Mouse (Mus musculus) neural tube, embryonic 10.5 days (tissue): Measurements from ENCODE around the gene Lrp2.
"Not testable (repeated sequence)": the region's sequence is repeated elsewhere in the genome, so short reads cannot be mapped to it uniquely, and the experiment has no call there.

ENCODE experiments used
- DNase-seq: peaks from one replicate; pipeline ENCODE4 v3.0.0-alpha.2; 2017; ENCODE audit warnings: low spot score; ENCODE audit errors: extremely low spot score

The Lrp2 gene

DNA sequence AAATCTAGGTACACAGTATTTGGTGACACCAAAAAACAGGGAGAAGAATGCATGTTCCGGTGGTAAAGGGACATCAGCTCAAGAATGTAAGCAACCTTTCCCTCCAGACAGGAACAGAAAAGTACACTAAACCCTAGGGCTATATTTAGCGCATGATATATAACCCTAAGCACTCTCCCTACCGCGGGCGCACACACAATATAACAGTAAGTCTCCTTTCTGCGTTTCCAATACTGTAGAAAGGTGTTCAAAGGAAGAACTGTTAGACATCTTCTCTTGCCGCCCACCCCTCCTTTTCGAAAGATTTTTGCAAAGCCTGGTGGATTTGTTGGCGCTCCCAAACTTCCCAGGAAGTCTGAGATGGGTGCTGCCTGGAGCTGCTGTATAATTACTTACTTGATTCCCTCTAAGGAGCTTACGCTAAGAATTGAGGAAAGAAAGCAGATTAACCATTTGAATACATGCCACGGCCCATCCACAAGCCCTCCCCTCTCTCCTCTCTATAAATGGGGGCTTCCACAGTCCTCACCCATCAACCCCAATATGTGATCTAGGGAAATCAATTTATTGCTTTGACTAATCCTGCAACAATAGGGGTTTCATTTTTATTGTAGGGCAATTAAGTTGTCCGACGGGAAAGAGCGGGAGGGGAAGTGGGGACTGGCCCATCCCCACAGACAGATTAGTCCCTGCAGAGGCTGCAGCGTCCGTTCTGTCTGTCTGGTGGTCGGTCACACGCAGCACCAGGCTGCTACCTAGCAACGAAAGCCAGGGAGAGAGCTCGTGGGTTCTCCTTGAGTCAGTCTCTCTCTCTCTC, 1.5 kb downstream of the Lrp2 start:
- DNase-seq, result peak; percentile 41

DNA sequence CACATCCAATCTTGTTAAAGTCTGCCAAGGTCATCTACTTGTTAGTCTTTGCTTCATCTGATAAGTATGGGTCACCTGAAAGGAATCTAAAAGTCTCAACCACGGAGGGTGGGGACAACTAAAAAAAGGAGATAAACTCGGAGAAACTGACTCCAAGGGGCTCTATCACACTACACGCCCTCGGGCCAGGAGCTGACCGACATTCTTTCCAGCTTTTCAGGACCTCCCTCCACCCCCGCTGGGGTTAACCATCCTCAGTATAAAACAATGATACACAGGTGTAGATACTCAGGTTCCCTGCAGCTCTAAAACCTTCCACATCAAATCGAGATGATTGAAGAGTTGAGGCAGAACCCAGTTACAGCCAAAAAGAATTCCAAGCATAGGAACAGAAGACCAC, 3.0 kb downstream of the Lrp2 start:
- DNase-seq, result no peak

DNA sequence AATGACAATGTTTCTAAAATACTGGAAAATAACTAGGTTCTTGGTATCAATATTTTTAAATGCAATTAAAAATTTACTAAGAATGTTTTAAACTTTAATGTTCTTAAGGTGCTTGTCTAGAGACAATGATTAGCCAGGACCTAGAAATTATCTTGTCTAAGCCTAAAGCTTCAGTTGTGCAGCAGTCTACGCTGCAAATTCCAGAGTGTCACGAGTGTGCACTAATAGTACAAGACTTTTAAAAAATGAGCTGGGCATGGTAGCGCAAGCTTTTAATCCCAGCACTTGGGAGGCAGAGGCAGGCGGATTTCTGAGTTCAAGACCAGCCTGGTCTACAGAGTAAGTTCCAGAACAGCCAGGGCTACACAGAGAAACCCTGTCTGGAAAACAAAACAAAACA, 3.8 kb downstream of the Lrp2 start:
- not testable (repeated sequence) for DNase-seq

DNA sequence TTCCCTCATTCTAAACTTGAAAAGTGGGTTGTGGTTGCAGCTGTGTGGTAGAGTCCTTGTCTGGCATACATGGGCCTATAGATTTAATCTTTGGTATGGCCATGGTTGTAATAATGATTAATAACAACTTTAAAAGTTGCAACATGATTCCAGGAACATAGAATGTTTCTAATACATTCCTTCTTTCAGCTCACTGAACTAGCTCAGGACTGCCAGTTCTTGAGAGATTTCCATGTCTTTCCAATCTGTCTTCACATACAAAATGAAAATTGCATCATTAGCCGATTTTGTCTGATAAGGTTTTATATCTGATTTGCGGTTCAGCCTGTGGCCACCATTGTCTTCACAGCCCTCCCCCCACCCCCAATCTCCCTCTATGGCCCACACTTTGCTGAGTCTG, 5.8 kb downstream of the Lrp2 start:
- no peak for DNase-seq

DNA sequence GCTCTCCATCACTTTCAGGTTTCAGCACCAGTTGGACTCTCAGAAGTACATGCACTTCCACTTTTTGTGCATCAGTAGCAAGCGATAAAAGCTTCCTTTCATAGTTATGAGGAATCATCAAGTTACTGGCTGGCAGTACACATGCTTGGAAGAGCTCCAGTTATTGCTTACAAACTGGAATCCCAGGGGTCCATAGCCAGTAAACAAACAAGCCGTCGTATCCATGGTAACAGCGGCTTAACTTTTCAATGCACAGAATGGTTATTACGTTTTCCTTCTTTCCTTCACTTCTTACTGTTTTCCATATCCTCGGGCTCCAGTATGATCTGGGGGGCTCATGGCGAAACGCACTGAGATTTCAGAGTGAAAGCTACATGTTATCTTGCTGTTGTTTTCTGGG, 7.7 kb downstream of the Lrp2 start:
- no peak for DNase-seq

DNA sequence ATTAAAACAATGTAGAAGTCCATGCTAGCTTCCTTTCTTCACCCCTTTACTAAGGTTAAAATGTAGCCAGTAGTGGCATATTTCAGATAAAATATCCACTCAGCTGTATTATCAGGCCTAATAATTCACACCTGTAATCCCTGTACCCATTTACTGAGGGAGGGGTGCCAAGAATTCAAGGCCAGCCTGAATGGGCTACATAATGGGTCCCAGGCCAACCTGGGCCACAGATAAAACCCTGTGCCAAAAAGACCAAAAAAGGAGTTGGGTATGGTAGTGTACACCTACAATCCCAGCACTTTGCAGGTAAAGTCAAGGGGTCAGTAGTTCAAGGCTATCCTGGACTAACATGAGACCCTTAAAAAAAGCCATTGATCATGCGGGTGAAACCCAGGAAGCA, 9.3 kb downstream of the Lrp2 start:
- DNase-seq, result no peak

DNA sequence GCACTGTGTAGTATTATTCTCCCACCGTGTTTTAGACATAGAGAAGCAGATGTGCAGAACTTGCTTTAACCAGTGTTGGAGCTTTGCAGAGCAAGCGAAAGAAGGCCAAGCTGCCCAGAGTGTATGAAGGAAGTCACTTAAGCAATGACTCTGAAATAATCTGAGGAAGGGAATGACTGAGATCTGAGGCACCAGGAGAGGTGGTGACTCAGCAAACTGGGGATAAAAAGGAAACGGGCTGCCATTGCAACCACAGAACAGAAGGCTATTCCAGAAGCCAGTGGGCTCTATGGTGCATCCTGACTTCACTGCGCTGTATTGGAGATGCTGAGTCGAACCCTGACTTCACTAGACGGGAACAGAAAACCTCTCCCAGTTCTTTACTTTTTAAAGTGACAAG, 10.9 kb downstream of the Lrp2 start:
- DNase-seq, result no peak

DNA sequence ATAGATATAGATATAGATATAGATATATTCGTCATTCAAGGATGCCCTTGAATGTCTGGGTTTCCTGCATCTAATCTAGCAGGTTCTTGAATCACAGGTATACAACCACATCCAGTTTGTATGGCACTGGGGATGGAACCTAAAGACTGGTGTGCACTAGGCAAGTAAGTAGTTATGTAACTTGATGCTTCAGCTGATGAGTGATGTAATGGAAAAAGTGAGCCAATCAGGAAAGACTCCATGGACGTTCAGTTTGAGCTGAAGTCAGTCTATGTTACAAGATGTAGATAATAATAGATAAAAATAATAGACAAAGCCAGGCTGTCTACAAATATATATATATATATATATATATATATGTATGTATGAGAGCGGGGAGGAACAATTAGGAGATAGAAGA, 11.6 kb downstream of the Lrp2 start:
- DNase-seq, result no peak

DNA sequence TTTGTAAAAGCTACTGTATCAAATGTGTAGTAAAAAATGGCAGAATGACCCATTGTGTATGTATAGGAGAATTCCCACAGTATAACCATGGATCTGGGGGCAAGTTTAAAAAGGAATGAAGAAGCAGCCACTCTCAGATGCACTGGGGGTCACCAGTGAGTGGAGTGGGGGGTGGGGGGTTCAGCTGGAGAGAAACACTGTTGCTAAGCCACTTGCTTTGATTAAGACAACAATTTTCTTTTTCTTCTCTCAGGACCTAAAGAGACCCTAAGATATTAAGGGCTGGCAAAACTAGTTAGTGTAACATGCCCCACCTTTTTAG, 12.2 kb downstream of the Lrp2 start:
- no peak for DNase-seq

DNA sequence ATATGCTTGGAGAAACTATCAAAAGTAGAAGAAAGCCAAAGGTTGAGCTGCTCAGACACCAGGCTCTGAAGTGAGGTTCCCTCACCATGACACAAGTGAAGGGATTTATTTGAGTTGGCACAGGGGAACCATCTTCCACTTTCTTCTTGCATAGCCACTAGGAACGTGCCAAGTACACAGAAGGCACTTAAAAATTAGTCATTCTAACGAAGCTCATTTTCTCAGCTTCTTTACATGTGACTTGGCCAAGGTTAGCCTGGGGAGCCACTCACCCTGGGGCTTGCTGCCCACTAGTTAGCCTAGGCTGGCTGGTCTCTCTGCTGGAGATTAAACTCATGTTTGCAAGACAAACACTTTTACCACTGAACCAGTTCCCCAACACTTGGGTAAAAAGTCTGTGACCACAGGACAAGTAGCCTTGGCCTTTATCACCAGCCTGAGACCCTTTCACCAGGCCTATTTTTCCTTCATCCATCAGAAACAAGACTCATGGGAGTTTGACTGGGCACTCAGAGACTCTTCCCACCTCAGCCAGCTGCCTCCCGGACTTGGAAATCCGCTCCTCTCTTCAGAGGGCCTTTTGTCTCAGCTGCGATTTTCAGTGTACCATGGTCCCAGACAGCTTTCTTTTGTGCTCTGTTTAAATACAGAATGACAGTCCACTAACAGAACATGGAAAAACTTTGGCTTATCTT, 12.7 kb downstream of the Lrp2 start:
- DNase-seq, result no peak

DNA sequence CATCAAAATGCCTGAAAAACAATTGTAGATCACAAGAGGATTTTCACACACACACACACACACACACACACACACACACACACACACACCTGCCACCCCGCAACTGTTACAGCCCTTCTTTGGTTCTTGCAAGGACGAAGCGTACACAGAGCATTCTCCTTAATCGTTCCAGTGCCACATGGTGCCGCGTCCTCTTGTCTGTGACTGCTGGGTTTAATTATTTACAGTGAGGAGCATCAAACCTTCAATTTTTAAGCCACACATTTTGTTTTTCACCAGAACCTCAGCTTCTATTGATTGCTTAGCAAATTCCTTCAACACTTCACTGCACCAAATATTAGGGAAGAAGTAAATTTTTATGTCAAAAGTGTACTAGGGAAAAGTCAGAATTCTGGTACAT, 15.3 kb downstream of the Lrp2 start:
- no peak for DNase-seq

DNA sequence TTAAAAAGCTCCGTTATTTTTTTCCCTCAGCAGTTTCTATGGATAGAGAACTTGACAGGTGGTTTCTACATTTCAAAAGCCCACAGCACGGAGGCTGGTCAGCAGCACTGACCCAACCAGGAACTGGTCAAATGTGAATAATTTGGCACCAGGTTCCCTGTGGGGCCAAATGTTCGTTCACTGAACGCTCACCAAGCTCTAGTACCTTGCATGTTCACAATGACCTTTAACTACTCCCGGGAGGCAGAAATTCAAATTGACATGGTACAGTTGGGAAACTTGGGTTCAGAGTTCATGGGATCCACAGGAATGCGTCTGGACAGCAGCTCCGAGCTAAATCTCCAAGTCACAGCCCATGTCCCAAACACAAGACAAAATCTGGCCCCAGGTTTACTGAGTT, 19.6 kb downstream of the Lrp2 start:
- DNase-seq, result no peak

DNA sequence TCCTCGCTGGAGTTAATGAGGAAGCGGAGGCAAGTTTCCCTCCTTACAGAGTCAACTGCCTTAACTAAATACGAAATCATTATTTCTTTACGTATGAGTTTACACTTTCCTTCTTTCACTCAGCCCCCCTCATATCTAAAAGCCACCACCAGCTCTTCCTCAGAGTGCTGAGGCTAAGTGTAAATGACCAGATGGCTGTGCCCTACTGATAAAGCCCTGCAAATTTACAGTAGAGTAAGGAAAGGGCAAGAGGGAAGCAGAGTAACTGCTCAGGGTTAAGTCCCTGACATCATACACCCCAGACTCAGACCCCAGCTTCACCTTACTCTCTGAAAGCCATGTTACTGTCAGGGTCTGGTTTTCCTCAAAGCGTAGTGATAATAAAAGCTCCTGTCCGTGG, 22.4 kb downstream of the Lrp2 start:
- DNase-seq, result no peak

DNA sequence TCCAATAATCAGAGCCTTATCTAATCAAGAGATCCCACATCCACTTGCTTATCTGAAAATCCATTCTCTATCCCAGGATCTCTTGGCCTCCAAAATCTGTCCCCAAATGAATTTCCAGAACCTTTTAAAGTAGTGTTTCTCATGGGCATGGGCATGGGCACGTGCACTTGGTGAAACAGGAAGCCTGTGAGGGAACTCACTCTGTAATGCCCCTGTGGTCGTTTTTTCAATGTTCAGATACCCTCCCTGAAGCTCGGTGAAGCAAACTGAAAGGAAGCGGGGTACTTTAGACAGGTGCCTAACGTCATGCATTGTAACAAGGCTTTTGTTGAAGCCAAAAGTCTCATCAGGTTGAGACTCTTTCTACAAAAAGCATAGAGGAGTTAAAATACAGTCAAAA, 23.1 kb downstream of the Lrp2 start:
- DNase-seq, result no peak

DNA sequence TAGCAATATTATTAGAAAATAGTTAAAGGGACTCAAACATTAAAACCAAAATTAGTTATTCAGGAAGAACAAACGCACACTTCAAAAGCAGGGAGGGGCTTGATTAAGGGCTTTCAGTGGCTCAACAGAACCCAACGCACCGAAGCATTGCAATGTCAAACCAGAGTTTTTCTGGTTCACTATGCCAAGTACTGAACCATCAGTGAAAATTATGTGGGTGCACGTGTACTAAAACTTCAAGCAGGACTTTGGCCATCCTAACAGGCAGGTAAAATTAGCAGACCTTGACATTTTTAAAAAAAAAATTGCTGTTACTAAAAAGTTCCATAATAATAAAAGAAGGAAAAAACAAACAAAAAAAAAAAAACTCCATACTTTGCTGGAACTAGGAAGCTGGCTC, 25.6 kb downstream of the Lrp2 start:
- DNase-seq, result no peak

DNA sequence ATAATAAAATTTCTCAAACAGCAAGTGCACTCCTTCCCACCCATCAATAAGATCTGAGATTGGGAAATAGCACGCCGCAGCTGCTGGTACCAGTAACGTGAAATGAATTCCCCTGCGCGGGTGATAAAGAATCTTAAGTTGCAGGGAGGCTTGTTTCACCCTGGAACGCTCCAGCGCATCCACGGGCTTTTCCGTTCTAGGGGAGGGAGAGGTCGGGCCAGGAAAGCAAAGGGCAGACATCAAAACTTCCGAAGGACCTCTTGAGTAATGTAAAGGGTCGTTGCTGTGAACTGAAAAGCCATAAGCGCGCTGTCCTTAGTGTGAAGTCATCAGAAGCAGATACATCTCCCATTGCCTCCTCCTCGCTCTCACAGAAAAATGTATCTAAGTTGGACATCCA, 26.5 kb downstream of the Lrp2 start:
- no peak for DNase-seq

DNA sequence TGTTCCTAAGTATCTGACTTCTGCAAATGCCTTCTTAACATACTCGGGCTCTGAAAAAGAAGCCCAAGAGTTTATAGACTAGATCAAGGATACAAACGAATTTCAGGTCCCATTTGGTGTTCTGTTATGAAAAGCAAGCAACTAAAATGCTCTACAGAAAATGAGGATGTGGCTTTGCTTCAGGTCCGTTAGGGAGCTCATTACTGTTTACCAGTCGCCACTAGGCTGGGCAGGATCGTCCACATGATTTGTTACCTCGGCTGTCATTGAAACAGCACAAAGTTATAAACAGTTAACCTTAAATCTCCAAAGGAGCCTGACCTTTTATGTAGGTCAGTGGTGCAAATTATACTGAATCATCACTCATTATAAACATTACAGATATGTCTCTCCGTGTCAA, 29.2 kb downstream of the Lrp2 start:
- DNase-seq, result no peak

DNA sequence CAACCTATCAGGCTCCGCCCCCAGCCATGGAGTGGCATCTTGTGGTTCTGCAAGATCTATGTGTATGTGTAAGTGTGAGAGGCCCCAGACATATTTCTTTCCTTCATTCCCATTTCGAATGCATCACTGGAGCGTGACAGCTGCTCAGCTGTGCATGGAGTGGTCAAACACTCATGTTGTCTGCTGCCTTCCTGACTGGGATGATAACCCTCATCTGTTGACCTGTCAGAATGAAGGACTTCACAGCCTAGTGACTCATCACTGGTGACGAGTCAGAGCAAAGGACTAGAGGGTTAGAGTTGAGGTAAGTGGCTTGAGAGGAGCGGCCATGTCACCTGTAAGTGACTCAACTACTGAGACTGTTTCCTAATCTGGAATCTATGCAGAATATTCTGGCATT, 34.2 kb downstream of the Lrp2 start:
- no peak for DNase-seq

DNA sequence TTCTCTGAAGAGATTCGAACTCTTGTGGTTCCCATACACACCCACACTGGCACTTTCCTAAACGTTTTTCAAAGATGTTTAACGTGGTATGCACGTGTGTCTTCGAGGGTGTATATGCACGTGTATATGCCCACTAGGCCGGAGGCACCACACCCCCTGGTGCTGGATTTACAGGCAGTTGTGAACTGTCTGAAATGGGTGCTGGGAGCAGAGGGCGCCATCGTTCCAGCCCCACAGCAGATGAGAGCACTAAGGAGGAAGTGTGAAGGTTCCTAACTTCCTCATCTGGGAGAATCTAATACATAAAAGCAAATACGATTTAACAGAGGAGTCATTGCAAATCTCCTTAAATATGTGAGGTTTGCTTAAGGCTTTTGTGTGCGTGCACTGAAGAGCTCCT, 39.0 kb downstream of the Lrp2 start:
- no peak for DNase-seq

DNA sequence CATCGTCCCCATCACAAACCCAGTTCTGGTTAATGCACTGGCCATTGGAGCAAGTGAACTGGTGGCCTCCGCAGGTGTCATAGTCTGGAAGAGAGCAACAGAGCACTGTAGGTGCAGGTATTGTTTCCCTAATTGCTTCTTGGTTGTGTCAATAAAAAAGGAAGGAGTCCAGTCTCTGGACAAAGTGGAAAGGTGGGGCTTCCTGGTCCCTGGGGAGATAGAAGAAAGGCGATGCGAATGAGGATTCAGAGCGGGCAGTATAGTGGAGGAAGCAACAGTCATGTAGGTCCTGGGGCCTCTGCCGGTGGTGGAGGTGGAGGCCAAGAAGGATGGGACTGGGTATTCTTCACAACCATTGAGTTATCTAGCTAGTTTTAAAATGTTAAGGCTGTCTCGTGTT, 49.8 kb downstream of the Lrp2 start:
- no peak for DNase-seq

DNA sequence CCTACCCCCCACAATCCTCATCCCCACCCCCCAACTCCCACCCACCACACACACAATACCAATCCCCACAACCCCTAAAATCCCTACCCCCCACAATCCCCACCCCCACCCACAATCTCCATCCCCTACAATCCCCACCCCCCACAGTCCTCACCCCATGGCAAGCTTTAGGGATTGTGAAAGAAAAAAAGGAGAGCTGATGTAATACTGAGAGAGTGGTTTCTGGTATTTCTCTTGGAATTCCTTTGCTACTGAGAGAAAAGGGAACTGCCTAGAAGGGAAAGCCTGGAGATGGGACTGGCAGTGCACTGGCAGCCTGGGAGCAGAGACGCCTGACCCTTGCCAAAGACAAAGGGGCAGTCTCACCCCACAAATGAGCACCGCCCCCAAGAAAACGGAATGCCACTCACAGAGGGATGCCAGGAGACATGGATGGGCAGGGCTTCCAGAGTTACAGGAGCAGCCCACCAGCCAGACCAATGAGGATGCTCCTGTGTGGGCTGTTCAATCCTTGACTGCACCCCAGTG, 54.3 kb downstream of the Lrp2 start:
- DNase-seq, result no peak

DNA sequence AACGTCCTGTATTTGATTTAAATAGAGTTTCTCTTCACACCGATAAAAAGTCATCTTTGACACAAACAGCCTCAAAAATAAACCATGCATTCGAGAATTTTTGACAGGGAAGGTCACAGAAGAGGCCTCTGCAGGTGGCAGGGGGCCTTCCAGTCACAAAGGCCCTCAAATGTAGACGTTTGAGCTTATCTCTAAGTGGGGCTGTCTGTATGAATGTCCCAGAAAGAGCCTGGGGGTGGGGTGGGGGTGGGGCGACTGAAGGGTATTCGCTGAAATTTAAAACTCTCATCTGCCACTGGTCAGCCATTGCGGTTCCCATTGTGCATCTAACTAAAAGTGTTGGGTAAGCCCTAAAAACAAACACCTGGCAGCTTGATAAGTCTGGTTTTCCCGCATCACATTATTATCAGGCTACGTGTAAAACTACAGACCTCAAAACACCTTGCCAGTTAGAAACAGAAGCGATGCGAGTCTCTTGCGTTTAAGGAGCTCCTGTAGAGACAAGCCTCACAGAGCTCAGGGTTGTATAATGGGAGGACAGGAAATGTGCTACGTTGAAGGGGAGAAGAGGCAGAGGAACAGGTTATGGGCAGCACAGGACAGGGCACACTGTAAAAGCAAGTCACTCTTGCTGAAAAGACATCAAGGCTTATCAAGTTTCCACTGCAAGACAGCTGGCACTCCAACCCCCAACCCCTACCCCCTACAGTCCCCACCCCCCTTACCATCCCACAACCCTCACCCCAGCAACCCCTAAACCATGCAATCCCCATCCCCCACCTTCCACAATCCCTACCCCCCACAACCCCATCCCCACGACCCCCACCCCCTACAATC, 55.0 kb downstream of the Lrp2 start:
- DNase-seq, result no peak
